Mouse (Mus musculus) embryonic fibroblast, embryonic 13.5 days (primary cell): ENCODE measurements at regions not wholly inside any gene's neighbourhood (a gene's known extent, or its start where the extent isn't known, plus 50 kb on each side); places are given as distances from the start of the nearest gene placed in this dataset.

Source experiments
- H3K27ac ChIP-seq: 2 replicates; pipeline ENCODE4 v1.5.1; 2012; ENCODE audit warnings: low read length, control low read depth, inconsistent platforms; ENCODE audit not compliant: insufficient read depth
- H3K4me1 ChIP-seq: 2 replicates; pipeline ENCODE4 v1.6.1; 2011; ENCODE audit warnings: low read length; ENCODE audit not compliant: control insufficient read depth, insufficient read depth
- H3K4me3 ChIP-seq: 2 replicates; pipeline ENCODE4 v1.5.1; 2011; ENCODE audit warnings: mild to moderate bottlenecking, control low read depth, low read length; ENCODE audit not compliant: insufficient read depth
- CTCF ChIP-seq: IDR thresholded peaks from 2 replicates; pipeline ENCODE4 v1.5.1; 2011; ENCODE audit warnings: mild to moderate bottlenecking, control low read depth, low read length, moderate library complexity, borderline replicate concordance; ENCODE audit not compliant: insufficient read depth
- POLR2A ChIP-seq: IDR thresholded peaks from 2 replicates; pipeline ENCODE4 v1.6.1; 2011; ENCODE audit warnings: low read depth, mild to moderate bottlenecking, control low read depth, low read length, moderate library complexity

DNA sequence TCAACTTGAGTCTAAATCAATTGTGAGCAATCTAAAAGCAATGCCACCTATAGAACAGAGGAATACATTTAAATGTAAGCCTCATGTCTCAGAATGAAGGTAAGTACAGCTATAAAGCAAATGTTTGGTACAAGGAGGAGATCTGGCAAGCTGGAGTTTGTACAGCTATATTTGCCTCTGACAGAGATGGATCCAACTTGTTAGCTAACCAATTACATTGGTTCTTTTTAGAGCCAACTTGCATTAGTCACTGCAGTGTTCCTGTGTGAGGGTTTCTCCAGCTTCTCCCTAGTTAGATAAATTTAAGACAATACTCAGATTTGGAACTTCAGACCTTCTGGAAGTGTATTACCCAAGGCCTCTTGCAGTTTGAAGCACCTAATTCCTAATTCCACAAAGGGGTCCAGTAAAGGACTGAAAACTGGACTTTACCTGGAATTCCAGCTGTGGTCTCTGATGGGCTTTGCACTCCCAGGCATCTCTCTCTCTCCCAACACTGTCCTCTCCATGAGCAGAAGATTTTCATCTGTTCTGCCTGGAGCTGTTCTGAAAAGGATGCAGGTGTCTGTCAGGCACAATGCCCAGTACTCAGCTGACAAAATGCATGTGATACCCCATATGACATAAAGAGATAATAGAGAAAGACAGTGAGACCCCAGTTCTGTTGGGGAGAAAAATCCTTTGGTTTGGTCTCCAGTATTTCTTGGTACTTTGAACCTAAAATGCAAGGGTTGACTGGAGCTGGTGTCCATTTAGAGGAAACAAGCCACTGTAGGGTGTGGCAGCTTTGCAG lies 379.1 kb upstream of the Cobl start:
- TF ChIP-seq POLR2A (no peak), CTCF (no peak)
- Histone ChIP-seq H3K27ac (no peak overlapping the region), H3K4me1 (no peaks in the 10 kb centered on the region), H3K4me3 (no peak overlapping the region)

GRCm38 (mm10) chr11:12841393-12841792 lies 376.6 kb upstream of the Cobl start:
- no peaks in the 10 kb centered on the region for H3K4me1 ChIP-seq
- no peak overlapping the region for H3K27ac ChIP-seq
- H3K4me3 ChIP-seq: no peak overlapping the region
- TF ChIP-seq CTCF: no peak
- no peak for TF ChIP-seq POLR2A

DNA sequence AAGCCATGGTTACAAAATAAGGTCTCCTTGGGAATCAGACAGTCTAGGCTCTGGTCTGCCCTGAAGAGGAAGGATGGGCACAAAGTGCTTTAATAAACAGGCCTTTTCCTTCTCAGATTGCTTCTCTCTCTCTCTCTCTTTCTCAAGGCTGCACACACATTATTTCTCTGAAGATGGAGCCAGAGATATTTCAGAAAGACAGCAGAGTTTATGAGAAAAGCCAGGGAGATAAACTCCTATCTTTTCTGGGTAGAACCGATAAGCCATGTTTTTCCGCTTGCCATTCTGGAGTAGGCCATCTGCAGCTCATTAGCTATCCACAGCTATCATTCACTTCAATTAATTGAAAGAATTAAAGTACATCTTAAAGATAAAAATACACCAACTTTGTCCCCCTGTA lies 373.2 kb upstream of the Cobl start:
- Histone ChIP-seq H3K4me1 (no peaks in the 10 kb centered on the region), H3K27ac (no peak overlapping the region), H3K4me3 (no peak overlapping the region)
- TF ChIP-seq POLR2A (no peak), CTCF (no peak)

DNA sequence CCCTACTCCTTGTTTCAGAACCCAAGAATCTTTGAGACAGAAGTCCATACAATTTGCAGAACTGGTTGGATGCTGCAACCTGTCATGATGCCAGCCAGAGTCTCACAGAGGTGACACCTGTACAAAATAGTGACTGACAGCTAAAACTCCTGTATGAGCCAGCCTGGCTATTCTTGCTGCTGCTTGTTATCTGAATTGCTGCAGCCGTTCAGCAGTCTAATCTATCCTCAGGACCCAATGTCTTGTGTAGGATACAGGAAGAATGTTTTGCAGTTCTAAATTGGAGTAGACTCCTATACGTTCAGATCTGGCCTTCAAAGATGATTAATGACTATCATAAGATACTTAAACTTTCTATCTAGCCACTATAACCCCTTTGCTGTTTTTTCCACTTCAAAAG lies 372.6 kb upstream of the Cobl start:
- no peak overlapping the region for H3K27ac ChIP-seq
- no peaks in the 10 kb centered on the region for H3K4me1 ChIP-seq
- H3K4me3 ChIP-seq: no peak overlapping the region
- TF ChIP-seq POLR2A: no peak
- TF ChIP-seq CTCF: no peak

- no peak for TF ChIP-seq POLR2A
- TF ChIP-seq CTCF: no peak
- no peak overlapping the region for H3K27ac ChIP-seq
- H3K4me3 ChIP-seq: no peak overlapping the region
Measured at GRCm38 (mm10) chr11:12836387-12836786, 371.6 kb upstream of the Cobl start.

DNA sequence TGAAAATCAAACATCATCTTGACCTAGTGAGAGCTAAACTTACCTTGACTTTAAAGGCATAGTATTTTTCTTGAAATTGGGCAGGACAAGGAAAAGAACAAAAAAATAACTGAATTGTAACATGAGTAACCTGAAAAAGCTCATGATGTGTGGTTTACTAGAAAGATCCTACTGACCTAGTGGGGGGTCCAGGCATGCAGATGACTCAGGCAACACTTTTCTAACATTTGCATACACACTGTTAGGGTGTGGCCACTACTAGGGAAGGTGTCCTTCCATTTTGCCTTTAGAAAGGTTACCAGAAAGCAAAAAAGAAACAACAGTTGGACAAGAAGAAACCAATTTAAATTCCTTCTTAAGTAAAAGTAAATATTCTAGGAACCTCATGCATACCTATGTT lies 347.3 kb upstream of the Cobl start:
- Histone ChIP-seq H3K27ac (peak overlapping the region; percentile 66; the same call in 1 of the 2 replicates), H3K4me1 (no peaks in the 10 kb centered on the region), H3K4me3 (no peak overlapping the region)
- no peak for TF ChIP-seq POLR2A
- TF ChIP-seq CTCF: no peak

More at GRCm38 (mm10) chr11:12836387-12836786, 371.6 kb upstream of the Cobl start:
- H3K4me1 ChIP-seq: no peaks in the 10 kb centered on the region

DNA sequence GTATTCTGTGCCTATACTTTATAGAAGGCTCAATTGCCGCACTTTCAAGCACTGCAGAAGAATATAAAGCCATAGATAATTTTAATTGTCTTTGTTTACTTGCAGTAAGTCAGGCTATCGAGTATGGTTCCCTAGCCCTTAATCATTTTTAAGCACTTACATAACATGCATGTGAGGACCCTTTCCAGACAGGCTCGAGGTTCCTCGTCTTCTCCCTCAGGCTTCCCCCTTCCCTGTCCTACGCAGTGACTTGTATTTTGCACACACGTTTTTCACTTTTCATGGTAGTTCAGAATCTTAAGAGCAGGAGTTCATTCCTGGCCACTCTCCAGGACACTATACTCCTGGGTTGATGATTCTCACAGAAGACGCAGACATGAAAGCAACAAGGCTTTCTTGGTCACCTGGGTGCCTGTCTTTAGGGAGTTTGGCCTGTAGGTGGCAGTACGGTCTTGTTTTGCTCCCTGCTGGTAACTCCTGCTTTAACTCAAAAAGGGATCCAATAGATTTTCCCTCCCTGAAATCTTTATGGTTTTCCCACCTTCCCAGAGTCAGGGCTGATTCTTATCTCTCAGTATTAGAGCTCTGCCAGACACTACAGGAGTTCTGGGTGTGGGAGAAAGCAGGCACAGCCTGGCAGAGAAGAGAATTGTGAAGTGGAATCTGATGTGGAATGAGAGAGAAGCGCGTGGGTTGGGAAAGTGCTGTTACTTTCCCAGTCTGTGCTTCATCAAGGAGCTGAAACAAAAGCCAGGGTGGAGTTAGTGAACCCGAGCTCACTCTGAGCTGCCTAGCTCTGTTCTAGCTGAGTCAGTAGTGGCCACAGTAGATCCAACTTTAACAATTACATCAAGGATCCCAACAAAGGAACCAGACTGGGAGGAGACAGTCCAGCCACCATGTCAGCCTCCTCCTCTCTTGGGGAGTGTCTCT lies 346.5 kb upstream of the Cobl start:
- Histone ChIP-seq H3K4me1 (no peaks in the 10 kb centered on the region), H3K27ac (peak overlapping the region; percentile 66), H3K4me3 (no peak overlapping the region)
- peak; percentile 55; the same call in 1 of the 2 replicates for TF ChIP-seq CTCF
- no peak for TF ChIP-seq POLR2A
